Mouse (Mus musculus) G1E (cell line): ENCODE measurements around the gene Med25.

ENCODE experiments used
- CTCF ChIP-seq: IDR thresholded peaks from 2 replicates; pipeline ENCODE4 v1.5.1; 2012; ENCODE audit warnings: low read depth, low read length, inconsistent platforms, mixed read lengths
- GATA1 ChIP-seq: IDR thresholded peaks from 2 replicates; pipeline ENCODE4 v1.6.1; 2012; ENCODE audit warnings: borderline replicate concordance, low read length, inconsistent platforms, mixed read lengths

- no peak for TF ChIP-seq CTCF
- TF ChIP-seq GATA1: no peak
These were observed 1.7 kb upstream of the Med25 start for GRCm38 (mm10) chr7:44894175-44894574.
